Mouse (Mus musculus) heart, postnatal 0 days (tissue): Measurements from ENCODE around the gene Ptch2. TPM values are rescaled to one million over a fixed set of nuclear protein-coding genes. Genes with fewer than 3 reads are reported as not detected.

Experiments used
- ATAC-seq: fragments of 200-750 bp; cut with Nextera tagmentation; 2 replicates; pipeline ENCODE4 v1.8.0; 2017; ENCODE audit warnings: low read depth, moderate number of reproducible peaks, moderate library complexity; ENCODE audit not compliant: insufficient read depth
- DNase-seq: peaks from one replicate; pipeline ENCODE4 v3.0.0-alpha.2; 2016; ENCODE audit warnings: low spot score
- H3K27ac ChIP-seq: fragments of 300-500 bp; sonication (generic); 2 replicates; pipeline ENCODE4 v1.5.1; 2014; ENCODE audit warnings: low read depth, mild to moderate bottlenecking
- H3K27me3 ChIP-seq: fragments of 300-500 bp; sonication (generic); 2 replicates; pipeline ENCODE4 v1.6.1; 2014; ENCODE audit warnings: low read length, mixed read lengths; ENCODE audit not compliant: control insufficient read depth, insufficient read depth
- H3K36me3 ChIP-seq: fragments of 300-500 bp; sonication (generic); replicated peaks from 2 replicates; pipeline ENCODE4 v1.6.1; 2014; ENCODE audit warnings: low read length, mixed read lengths; ENCODE audit not compliant: control insufficient read depth, insufficient read depth
- H3K4me1 ChIP-seq: fragments of 300-500 bp; sonication (generic); 2 replicates; pipeline ENCODE4 v1.6.1; 2014; ENCODE audit warnings: antibody characterized with exemption; ENCODE audit not compliant: control insufficient read depth, insufficient read depth
- H3K4me2 ChIP-seq: fragments of 300-500 bp; sonication (generic); 2 replicates; pipeline ENCODE4 v1.6.1; 2014; ENCODE audit warnings: low read depth, mild to moderate bottlenecking, low read length, moderate library complexity
- H3K4me3 ChIP-seq: fragments of 300-500 bp; sonication (generic); 2 replicates; pipeline ENCODE4 v1.5.1; 2014; ENCODE audit warnings: low read depth, low read length
- H3K9ac ChIP-seq: fragments of 300-500 bp; sonication (generic); replicated peaks from 2 replicates; pipeline ENCODE4 v1.6.1; 2014; ENCODE audit warnings: low read depth, low read length, mixed read lengths
- H3K9me3 ChIP-seq: fragments of 300-500 bp; sonication (generic); replicated peaks from 2 replicates; pipeline ENCODE4 v1.6.1; 2016; ENCODE audit warnings: low read length; ENCODE audit not compliant: control insufficient read depth
- CTCF ChIP-seq: IDR thresholded peaks from 2 replicates; pipeline ENCODE4 v1.5.1; 2016; ENCODE audit warnings: antibody characterized with exemption, control low read depth, low read depth
- EP300 ChIP-seq: IDR thresholded peaks from 2 replicates; pipeline ENCODE4 v1.6.1; 2016; ENCODE audit warnings: antibody characterized with exemption, low read depth
- WGBS: fragments of 180-500 bp; shearing (Covaris S2); extraction: QIAGEN DNeasy Blood & Tissue Kit; methylation state at CpG from one replicate; pipeline ENCODE4 v1.1.7; 2014; 5-methylcytosine and 5-hydroxymethylcytosine counted together
- polyA plus RNA-seq: library from polyadenylated mRNA; unstranded; fragments of >200 nt; fragmentation: Nextera tagmentation; extraction: Ambion mirVana; gene quantifications from 2 replicates; pipeline ENCODE4 v1.2.1, GENCODE M21; 2015
- total RNA-seq: library from RNA; depleted of rRNA; stranded (reverse); fragments of >200 nt; gene quantifications from 2 replicates; pipeline ENCODE4 v1.2.3, GENCODE M21; 2014; ENCODE audit warnings: low replicate concordance; rRNA removed

Gene Ptch2
- 3.2 and 3.6 TPM in 2 replicates for total RNA-seq
- polyA plus RNA-seq = 1.2 and 1.4 TPM in 2 replicates

DNA sequence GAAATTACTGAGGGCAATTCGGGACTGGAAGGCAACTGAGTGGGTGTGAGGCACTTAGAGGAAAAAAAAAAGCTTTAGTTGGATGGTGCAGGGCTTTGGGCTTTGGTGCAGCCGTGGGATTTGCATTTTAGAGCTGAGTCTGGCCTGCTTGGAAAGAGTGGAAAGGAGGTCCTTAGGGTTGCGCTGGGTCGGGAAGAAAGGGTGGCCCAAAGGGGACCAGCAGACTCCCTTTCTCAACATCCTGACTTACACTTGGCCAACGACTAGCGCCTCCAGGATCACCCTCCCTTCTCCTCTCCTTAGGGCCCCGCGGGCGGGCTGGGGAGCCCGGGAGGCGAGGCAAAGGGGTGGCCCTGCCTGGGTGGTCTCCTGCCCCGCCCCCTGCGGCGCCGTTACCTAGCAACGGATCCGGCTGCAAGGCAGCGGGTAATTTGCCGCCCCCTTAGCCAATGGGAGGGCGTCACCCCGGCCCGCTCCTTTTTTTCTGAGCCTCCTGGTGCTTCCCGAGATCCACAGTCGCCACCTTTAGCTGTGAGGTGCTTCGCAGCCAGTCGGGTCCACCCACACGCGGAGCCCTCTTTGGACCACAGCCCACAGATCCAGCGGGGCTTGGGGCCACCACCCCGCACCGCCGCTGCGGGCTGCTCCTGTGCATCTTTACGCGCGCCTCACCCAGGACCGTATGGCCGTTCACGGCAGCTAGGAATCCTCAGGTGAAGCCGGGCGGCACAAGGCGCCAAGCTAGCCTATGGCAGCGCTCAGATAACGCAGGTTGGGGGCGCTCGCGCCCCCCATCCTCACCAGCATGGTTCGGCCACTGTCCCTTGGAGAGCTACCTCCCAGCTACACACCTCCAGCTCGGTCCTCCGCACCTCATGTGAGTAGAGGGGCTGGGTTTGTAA, at the start of gene Ptch2:
Ptch2 (plus strand) TSS at position 525 of the 902 bp plus-strand sequence.
- Histone ChIP-seq H3K9me3 (no peaks in the 10 kb centered on the region), H3K4me3 (peak within 1 kb of the TSS; percentile 56), H3K9ac (peak within 1 kb of the TSS; percentile 55), H3K4me2 (peak within 1 kb of the TSS; percentile 81), H3K36me3 (no peaks in the 10 kb centered on the region), H3K27ac (peak within 1 kb of the TSS; percentile 73), H3K27me3 (peaks cover 6% of the 10 kb centered on the region; the same call in 1 of the 2 replicates), H3K4me1 (peaks cover 11% of the 10 kb centered on the region; the same call in 1 of the 2 replicates)
- DNase-seq (peak; percentile 27), ATAC-seq (peak; percentile 67)
- TF ChIP-seq CTCF (no peak), EP300 (no peak)
- 2% methylated on average over 49 of the region's 50 CpGs for WGBS

- DNase-seq (peak; percentile 70), ATAC-seq (no peak)
- TF ChIP-seq CTCF (no peak), EP300 (no peak)
- 0 out of 2 replicates have a peak, but pooled peaks cover 7% of the 10 kb centered on the region for H3K36me3 ChIP-seq
- H3K9ac ChIP-seq = no peak overlapping the region
- no peak overlapping the region for H3K4me3 ChIP-seq
- no peaks in the 10 kb centered on the region for H3K27me3 ChIP-seq
- H3K27ac ChIP-seq = no peak overlapping the region
- no peaks in the 10 kb centered on the region for H3K9me3 ChIP-seq
- 44% methylated on average over 3 of the region's 3 CpGs for WGBS
- no peaks in the 10 kb centered on the region for H3K4me1 ChIP-seq
- no peak overlapping the region for H3K4me2 ChIP-seq
Measured at GRCm38 (mm10) chr4:117048836-117049235, 47.0 kb upstream of the Ptch2 start.

- Histone ChIP-seq H3K9ac (no peak overlapping the region), H3K4me1 (no peaks in the 10 kb centered on the region), H3K36me3 (0 out of 2 replicates have a peak, but pooled peaks cover 7% of the 10 kb centered on the region), H3K9me3 (no peaks in the 10 kb centered on the region), H3K27me3 (no peaks in the 10 kb centered on the region), H3K4me2 (no peak overlapping the region), H3K4me3 (no peak overlapping the region), H3K27ac (peak overlapping the region; percentile 43; the same call in 1 of the 2 replicates)
- DNase-seq (no peak), ATAC-seq (no peak)
- 95% methylated on average over 1 of the region's 1 CpGs for WGBS
- TF ChIP-seq CTCF (no peak), EP300 (no peak)
Measured at GRCm38 (mm10) chr4:117049485-117049884, 46.4 kb upstream of the Ptch2 start.

- Histone ChIP-seq H3K36me3 (0 out of 2 replicates have a peak, but pooled peaks cover 7% of the 10 kb centered on the region), H3K9ac (no peak overlapping the region), H3K4me1 (no peaks in the 10 kb centered on the region), H3K27ac (no peak overlapping the region), H3K27me3 (no peaks in the 10 kb centered on the region), H3K4me3 (no peak overlapping the region), H3K9me3 (no peaks in the 10 kb centered on the region), H3K4me2 (no peak overlapping the region)
- TF ChIP-seq EP300 (no peak), CTCF (no peak)
- ATAC-seq (peak; percentile 20; the same call in 1 of the 2 replicates), DNase-seq (no peak)
- 65% methylated on average over 4 of the region's 4 CpGs for WGBS
Measured at GRCm38 (mm10) chr4:117052626-117053025, 43.2 kb upstream of the Ptch2 start.

GRCm38 (mm10) chr4:117053956-117054355, 41.9 kb upstream of the Ptch2 start:
- TF ChIP-seq CTCF = no peak
- no peak for TF ChIP-seq EP300
- ATAC-seq (no peak), DNase-seq (no peak)
- 87% methylated on average over 4 of the region's 4 CpGs for WGBS
- Histone ChIP-seq H3K4me3 (no peak overlapping the region), H3K4me1 (no peaks in the 10 kb centered on the region), H3K9me3 (no peaks in the 10 kb centered on the region), H3K27me3 (no peaks in the 10 kb centered on the region), H3K36me3 (peaks cover 12% of the 10 kb centered on the region; the same call in 1 of the 2 replicates), H3K27ac (no peak overlapping the region), H3K9ac (no peak overlapping the region), H3K4me2 (no peak overlapping the region)
